Mouse (Mus musculus) bone marrow macrophage, adult 2 months (primary cell): ENCODE measurements around the gene 4930516K23Rik.

ENCODE experiments used
- CTCF ChIP-seq: IDR thresholded peaks from 2 replicates; pipeline ENCODE4 v1.5.1; 2012; ENCODE audit warnings: low read depth, mild to moderate bottlenecking, low read length, moderate library complexity
- POLR2A ChIP-seq: IDR thresholded peaks from 2 replicates; pipeline ENCODE4 v1.6.1; 2012; ENCODE audit warnings: mild to moderate bottlenecking, low read depth, low read length, borderline replicate concordance

- TF ChIP-seq POLR2A = no peak
- TF ChIP-seq CTCF = no peak
Observed at GRCm38 (mm10) chr7:104018953-104019352, 42.3 kb downstream of the 4930516K23Rik start.
